Mouse (Mus musculus) adipocyte (in vitro differentiated cells): ENCODE measurements around the gene Klra6.
"Not testable (repeated sequence)": the region's sequence is repeated elsewhere in the genome, so short reads cannot be mapped to it uniquely, and the experiment has no call there.

Experiments
- DNase-seq: peaks from one replicate; pipeline ENCODE4 v3.0.0-alpha.2; 2016; ENCODE audit warnings: low spot score

The Klra6 gene

GRCm38 (mm10) chr6:130026854-130027253 lies at the start of gene Klra6:
TSS of gene Klra6 (minus strand) at chr6:130026954.
- no peak for DNase-seq

- DNase-seq = not testable (repeated sequence)
Measured at GRCm38 (mm10) chr6:130067171-130067570, 40.4 kb upstream of the Klra6 start, which contains the start of gene Klra4. TSS of gene Klra4 (minus strand) at chr6:130067271.

- DNase-seq = no peak
Measured at GRCm38 (mm10) chr6:130065196-130065595, 38.4 kb upstream of the Klra6 start.

GRCm38 (mm10) chr6:130035146-130035545 lies 8.4 kb upstream of the Klra6 start:
- DNase-seq = not testable (repeated sequence)

GRCm38 (mm10) chr6:130031493-130032089 lies 4.8 kb upstream of the Klra6 start:
- DNase-seq = not testable (repeated sequence)
